Mouse (Mus musculus) bone marrow macrophage, adult 2 months (primary cell): ENCODE data around the gene Tia1.

Source experiments
- CTCF ChIP-seq: IDR thresholded peaks from 2 replicates; pipeline ENCODE4 v1.5.1; 2012; ENCODE audit warnings: low read depth, mild to moderate bottlenecking, low read length, moderate library complexity
- POLR2A ChIP-seq: IDR thresholded peaks from 2 replicates; pipeline ENCODE4 v1.6.1; 2012; ENCODE audit warnings: mild to moderate bottlenecking, low read depth, low read length, borderline replicate concordance

GRCm38 (mm10) chr6:86402681-86403607 is 1.1 kb upstream of the Tia1 start:
- no peak for TF ChIP-seq POLR2A
- TF ChIP-seq CTCF: no peak
